In genomic region chr4:7237848-7238247, GRCm38 (mm10) we compare ENCODE assay signal across 25 mouse cellular contexts.
"Had no signal": no experiment of that assay in that cellular context is flagged by ENCODE, and none has a peak within 500 bp of the region (broad histone marks: within the 10 kb centered on the region; RNA-seq: fewer than 3 reads in every experiment).

No protein-coding gene starts in this region.

- H3K4me3 ChIP-seq: heart, embryonic 10.5 days; heart, embryonic 12.5 days; hindbrain, embryonic 13.5 days; hindbrain, embryonic 15.5 days; kidney, embryonic 15.5 days; limb, embryonic 13.5 days; limb, embryonic 15.5 days; liver, embryonic 12.5 days had no signal

- ATAC-seq: hindbrain, postnatal 0 days; intestine, embryonic 16.5 days; liver, embryonic 12.5 days had no signal

- DNase-seq: gastrocnemius, postnatal 14 days; gastrocnemius, postnatal 36 days; heart, adult 18-20 months; heart, postnatal 10 days; heart, postnatal 4 days; kidney, adult 11 months; kidney, adult 2 months; kidney, adult 9 months; kidney, postnatal 14 days; kidney, postnatal 36 days; layer of hippocampus, adult 9-11 months; layer of hippocampus, postnatal 36 days; left cerebral cortex, postnatal 4 days had no signal

- H3K9ac ChIP-seq: heart, embryonic 12.5 days; hindbrain, embryonic 13.5 days; hindbrain, embryonic 15.5 days; kidney, embryonic 15.5 days; limb, embryonic 13.5 days; limb, embryonic 15.5 days; liver, embryonic 12.5 days; liver, embryonic 14.5 days had no signal

- H3K27me3 ChIP-seq: heart, embryonic 12.5 days; hindbrain, embryonic 13.5 days; hindbrain, embryonic 15.5 days; kidney, embryonic 15.5 days; limb, embryonic 13.5 days; limb, embryonic 15.5 days; liver, embryonic 12.5 days had no signal

- H3K4me2 ChIP-seq: heart, embryonic 12.5 days; hindbrain, embryonic 13.5 days; hindbrain, embryonic 15.5 days; kidney, embryonic 15.5 days; limb, embryonic 13.5 days; limb, embryonic 15.5 days; liver, embryonic 12.5 days had no signal

- H3K4me1 ChIP-seq: heart, embryonic 10.5 days; heart, embryonic 12.5 days; hindbrain, embryonic 13.5 days; hindbrain, embryonic 15.5 days; kidney, embryonic 15.5 days; limb, embryonic 13.5 days; limb, embryonic 15.5 days; liver, embryonic 12.5 days had no signal

- H3K9me3 ChIP-seq: heart, embryonic 12.5 days; kidney, embryonic 15.5 days; limb, embryonic 15.5 days; liver, embryonic 12.5 days had no signal

- H3K36me3 ChIP-seq: heart, embryonic 10.5 days; heart, embryonic 12.5 days; hindbrain, embryonic 15.5 days; kidney, embryonic 15.5 days; limb, embryonic 13.5 days; limb, embryonic 15.5 days; liver, embryonic 12.5 days had no signal

- H3K27ac ChIP-seq: heart, embryonic 10.5 days; hindbrain, embryonic 13.5 days; hindbrain, embryonic 15.5 days; hindbrain, postnatal 0 days; kidney, embryonic 15.5 days; kidney, postnatal 0 days; limb, embryonic 13.5 days; limb, embryonic 15.5 days; liver, embryonic 12.5 days; liver, embryonic 14.5 days had no signal
